Mouse (Mus musculus) ovary, postnatal 14 days (tissue): ENCODE measurements around the gene Pphln1.

ENCODE experiments used
- DNase-seq: peaks from one replicate; pipeline ENCODE4 v3.0.0; 2022; ENCODE audit warnings: low spot score

Gene Pphln1

GRCm38 (mm10) chr15:93504808-93505207 lies 106.7 kb downstream of the Pphln1 start:
- DNase-seq = no peak

DNA sequence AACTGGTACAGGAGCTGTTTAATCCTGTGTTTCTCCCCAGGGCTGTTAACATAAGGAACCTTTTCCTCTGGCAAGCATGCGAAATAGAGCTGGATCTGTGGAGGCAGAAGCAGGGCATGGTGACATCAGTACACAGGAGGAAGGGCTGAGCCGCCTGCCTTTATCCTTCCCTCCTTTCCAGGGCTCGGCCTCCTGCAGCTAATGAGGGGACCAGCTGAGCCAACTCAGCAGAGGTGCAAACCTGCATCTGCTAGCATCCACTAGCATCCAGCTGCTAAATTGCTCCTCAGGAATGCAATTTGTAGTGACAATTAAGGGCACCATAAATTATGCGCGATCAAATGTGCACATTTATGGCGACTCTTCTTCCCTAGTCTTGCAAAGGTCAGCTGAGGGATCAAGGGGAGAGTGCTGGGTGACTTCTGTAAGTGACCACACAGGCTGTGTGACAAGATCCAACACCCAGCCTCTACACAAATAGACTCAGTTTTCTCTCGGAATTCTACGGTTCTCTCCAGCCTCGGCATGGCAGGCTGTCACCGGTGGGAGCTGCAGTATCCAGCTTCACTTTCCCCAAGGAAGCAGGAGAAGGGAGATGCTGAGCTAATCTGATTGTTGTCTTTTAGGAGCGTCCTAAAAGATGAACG lies 112.7 kb downstream of the Pphln1 start:
- DNase-seq = no peak

DNA sequence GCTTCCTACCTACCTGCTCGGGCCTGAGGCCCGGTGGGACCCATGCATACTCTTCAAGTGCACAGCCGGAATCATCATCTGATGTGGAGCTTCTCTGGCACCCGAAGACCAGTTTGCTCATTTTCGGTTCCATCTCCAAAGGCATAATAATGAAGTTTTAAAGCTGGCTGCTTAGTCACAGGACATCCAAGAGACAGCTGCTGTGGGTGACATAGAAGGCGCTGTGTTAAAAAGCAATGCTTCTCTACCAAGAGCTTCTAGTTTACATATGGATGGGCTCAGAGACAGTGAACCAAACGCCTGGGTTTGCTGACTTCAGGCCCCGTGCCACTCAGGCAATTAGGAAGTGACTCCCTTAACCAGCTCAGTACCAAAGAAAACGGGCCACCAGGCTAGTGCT lies 114.3 kb downstream of the Pphln1 start:
- no peak for DNase-seq

DNA sequence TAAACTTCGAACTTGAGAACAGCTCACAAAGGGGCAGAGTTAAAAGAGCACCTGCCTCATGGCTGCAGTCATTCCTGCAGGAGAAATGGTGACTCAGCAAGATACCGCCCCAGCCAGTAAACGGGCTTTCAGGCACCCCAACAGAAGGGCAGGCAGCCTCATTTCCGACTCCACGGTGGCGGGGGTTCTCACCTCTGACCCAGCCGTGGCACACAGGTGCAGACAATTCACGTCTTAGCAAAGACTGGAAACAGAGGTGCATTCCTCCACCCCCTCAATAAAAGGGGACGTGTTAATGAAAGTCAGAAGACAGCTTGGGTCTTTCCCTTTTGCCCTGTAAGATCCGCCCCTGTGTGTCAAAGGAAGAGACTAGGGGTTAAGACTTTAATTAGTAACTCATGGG lies 115.8 kb downstream of the Pphln1 start:
- DNase-seq = no peak

DNA sequence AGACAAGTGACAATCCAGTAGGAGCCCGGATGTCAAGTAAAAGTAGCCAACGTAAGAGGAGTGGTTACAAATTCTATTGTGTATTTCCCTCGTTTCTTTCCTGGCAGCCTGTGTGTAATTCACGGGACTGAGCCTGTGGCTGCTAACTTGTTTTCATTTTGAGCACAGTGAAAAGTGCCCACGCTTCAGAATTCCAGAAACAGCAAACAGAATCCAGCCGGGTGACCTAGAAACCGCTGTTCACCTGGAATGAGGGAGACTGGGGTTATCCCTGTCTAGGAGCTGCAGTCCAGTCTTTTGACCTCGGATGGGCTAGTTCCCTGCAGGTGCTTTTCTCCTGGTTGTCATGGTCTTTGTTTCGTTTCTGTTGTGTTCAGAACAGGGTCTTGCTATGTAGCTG lies 117.2 kb downstream of the Pphln1 start:
- DNase-seq = no peak

DNA sequence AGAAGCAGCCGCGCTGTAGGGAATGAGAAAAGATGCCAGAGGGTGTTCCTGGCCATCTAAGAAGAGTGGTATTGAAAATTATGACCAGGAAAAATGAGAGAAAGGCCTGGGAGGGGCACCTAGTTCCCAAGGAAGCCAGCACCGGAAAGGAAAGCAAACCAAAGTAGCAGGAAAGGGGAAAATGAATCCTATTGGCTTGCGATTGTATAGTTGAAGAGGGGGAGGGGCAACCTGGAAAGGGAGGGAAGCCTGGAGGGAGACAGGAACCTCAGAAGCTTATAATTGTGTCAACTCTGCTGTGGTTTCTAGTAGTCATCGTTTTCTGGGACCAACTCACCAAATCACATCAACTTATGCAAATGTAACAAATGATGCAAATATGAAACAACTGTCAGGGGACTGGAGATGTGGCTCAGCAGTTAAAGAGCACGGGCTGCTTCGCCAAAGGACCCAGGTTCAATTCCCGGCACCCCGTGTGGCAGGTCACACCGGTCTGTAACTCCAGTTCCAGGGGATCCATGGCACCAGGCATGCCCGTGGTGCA lies 118.9 kb downstream of the Pphln1 start:
- DNase-seq = no peak

DNA sequence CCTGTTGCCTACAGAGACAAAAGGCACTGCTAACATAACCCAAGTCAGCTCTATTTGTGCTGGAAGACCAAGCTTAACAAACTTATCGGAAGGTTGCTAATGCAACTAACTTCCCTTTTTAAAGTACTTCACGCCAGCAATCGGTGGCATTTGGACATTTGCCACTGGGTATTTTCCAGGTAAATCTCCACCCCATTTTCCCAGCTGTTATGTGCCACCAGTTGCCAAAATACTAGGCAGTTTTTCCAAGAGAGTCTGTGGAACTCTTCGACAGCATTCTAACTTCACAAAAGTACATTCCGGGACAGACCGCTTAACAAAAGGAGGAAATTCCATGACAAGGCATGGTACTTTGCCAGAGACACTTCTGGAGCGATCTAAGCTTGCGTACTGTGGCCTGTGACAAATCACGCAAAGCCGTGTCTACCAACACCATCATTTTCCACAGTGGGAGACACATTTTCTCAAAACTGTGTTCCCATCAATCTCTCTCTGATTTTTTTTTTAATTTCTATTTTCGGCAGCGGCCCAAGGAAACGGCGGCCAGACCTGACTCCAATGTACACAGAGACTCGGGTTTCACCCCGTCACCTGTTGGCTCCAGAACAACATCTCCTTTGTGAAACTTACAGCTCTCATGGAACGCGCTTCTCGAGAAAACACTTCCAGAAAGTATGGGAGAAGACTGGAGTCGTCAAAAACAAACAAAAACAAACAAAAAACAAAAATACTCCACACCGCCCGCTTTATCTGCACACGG lies 120.2 kb downstream of the Pphln1 start:
- no peak for DNase-seq

GRCm38 (mm10) chr15:93518941-93519835 lies 121.0 kb downstream of the Pphln1 start:
- DNase-seq = peak; percentile 88

DNA sequence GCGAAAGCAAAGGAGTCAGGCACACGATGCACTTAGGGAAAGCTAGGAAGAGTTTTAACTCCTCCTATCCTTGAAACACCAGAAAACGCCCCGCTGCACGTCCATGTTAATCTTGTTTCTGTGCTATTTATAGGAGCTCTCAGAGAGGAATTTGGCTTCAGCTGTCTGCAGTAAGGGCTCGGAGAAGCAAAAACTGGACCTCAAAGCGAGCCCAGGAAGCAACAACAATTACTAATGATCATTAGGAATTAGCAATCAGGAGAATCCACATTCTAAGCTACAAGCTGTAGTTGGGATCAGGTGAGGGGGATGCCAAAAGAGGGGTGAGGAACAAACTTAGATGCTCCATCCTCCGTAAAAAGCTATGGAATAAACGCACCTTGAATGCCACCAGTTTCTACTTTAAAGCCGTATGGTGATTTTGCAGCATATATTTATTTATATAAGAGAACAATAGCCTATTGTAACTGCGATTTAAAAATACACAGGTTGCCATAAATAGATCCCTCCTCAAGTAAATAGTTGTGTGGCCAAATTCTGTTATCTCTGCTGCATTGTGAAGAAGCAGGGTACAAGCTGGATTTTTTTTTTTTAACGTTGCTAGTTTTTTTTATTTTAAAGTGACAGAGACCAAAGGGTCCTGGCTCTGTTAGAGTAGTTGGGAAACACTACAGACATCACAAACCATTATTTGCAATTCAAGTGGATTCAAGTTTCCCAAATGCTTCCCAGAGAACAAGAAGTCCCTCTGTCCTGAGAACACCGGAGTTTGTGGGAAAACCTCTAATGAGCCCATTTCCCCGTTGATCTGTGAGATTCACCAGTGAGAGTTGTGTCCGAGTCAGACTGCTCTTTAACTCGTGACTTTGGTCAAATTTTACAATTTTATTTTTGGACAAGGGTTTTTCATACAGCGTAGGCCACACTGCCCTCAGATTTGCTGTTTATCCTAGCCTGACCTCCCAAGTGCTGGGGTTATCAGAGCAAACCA lies 122.0 kb downstream of the Pphln1 start:
- DNase-seq = no peak

DNA sequence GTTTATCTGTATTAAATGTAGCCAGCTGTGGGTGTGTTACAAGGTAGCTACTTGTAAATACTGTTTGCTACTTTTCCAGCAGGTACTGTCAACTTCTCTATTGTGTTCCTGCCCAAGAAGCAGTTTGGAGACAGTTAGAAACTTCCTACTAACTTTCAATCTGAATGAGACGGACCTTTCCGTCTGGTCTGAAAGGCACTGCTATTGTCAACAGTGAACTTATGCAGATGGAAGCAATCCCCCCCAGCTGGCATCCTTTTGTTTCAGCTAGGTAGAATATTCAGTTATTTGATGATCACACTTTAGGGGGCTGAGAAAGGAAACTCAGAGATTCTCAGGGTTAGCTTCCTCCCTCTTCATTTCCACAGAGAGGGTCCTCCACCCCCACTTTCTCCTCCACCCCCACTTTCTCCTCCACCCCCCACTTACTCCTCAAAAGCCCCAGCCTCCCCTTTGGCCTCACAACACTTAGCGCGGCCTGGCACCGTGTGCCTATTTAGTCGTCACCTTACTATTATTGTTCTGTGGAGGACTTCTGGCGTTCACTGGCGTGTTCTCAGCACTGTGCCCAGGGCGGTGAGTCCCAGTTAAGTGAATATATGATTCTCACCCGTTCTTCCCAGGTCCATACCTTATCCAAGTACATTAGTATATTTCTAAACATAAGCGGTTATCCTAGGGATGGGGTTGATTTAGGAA lies 123.1 kb downstream of the Pphln1 start:
- no peak for DNase-seq

DNA sequence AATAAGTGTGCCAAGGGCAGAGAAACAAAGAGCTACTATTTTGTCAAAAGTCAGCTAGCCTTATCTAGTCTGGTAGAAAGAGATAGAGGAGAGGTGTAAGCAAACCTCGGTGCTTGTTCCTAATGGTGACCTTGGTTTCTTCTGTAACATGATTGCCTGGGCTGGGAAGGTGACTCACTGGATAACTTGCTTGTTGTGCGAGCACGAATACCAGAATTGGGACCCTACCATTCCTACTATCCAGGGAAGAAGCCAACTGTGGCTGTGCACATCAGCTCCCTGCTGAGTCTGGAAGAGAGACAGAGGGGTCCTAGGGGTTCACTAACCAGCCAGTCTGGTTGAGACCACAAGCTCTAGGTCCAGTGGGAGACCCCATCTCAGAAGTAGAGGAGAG lies 123.6 kb downstream of the Pphln1 start:
- DNase-seq = no peak

DNA sequence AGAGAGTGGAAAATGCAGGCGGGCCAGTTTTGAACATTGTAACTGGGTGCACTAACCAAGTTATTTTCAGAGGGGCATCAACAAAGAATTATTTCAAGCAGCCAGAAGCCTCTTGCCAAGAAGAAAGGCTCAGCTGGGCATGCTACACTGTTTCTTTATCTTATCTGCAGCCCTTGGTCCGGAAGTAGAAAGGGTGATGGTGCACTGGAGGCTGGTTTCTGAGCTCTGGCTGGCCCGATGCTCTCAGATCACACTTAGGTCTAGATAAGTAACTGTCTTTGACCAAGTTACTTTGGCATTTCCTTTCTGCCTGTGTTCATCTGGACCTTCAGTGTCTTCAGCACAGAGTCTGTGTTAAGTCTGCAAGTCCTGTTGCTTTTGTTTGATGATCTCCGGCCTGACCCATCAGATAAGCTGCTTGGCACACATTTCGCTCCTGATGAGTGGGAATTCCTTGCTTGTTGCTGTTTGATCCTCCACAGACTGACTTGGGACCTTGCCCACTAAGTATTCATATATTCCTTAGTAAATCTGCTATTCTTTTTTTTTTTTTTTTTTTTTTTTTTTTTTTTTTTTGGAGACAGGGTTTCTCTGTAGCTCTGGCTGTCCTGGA lies 127.3 kb downstream of the Pphln1 start:
- DNase-seq = no peak

- DNase-seq = no peak
Measured at GRCm38 (mm10) chr15:93529831-93530702, 131.9 kb downstream of the Pphln1 start.

GRCm38 (mm10) chr15:93530703-93531032 lies 132.5 kb downstream of the Pphln1 start:
- no peak for DNase-seq

DNA sequence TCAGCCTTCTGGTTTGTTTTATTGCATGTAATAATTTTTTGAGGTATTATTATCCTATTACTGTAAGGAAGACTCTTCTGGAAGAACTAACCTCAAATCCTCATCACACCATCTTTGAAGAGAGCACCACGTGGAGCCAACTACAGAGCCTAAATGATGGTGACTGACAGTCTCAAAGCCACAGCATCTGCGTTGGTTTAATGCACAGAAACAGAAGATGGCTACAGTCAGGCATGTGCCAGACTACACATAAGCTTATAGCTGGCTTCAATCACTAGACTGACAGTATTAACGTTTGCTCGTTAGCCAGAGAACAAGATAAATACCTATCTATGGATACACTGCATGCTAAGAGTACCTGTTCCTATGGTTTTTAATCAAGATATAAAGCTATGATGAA lies 138.0 kb downstream of the Pphln1 start:
- DNase-seq = no peak

DNA sequence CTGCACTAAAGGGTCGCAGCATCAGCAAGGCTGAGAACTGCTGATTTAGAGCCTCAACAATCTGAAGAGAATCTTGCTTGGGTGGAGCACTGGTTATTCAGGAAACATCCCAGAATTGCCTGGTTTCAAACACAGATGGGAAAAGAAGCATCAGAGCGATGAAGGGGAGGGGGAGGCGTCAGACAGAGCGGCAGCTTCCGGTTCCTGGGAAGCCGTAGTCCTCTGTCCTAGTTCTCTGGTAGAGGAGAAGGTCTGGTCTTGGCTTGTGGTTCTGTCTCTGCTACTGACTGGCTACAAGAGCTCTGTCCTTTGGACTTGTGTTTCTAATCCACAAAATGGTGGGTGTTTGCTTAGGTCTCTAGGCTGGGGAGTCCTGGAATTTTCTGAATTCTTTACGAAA lies 139.6 kb downstream of the Pphln1 start:
- no peak for DNase-seq

- no peak for DNase-seq
Measured at GRCm38 (mm10) chr15:93538551-93539205, 140.5 kb downstream of the Pphln1 start.

DNA sequence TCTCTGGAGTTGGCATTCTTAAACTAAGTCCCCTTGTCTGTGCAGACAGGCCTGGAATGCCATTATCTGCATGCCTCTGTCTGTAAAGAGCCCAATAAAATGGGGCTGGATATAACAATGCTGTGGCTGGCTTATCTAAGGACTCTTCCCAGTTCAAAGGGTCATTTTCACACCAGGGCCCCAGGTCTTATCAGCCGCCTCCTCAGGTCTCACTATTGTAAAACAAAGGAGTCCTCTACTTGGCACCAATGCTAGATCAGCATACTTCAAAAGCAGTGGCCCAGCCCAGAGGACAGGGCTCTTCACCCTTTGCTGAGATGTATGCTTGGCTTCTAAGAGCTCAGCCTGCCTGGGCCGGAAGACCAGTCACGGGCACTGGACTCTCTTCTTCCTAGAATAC lies 141.3 kb downstream of the Pphln1 start:
- DNase-seq = no peak
